In the genomic region with DNA sequence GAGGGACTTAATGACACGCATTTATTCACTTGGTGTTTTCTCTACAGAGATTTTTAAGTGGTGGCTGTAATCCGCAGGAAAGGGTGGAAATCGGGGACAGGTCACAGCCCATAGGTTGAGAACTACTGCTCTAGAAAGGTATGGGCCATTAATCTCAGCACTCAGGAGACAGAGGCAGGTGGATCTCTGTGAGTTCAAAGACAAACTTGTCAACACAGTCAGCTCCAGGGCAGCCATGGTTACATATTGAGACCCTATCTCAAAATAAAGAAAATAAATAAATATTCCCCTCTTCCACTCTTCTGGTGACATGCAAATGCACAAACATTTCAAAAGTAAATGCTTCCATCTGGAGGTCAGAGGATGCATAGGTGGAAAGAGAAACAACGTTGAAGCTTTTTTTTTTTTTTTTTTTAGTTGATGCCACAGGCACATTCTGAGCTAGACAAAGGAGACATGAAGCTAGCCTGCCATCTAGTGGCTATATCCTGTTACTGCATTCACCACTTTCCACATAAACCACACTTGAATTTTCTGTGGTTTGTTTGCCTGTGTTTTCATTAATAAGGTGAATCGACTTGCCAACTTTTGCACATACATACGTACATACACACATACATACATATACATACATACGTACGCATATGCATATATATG, we compare ENCODE assay signal across 7 mouse cellular contexts. TPM values are rescaled to one million over a fixed set of nuclear protein-coding genes. Genes with fewer than 3 reads are reported as not detected.
DNase-seq lines count a peak whose midpoint lies in the region; ATAC-seq and TF ChIP-seq lines count a peak whose summit lies in the region.

No protein-coding gene starts in this region.

- H3K4me1 ChIP-seq in intestine, embryonic 15.5 days (replicated peaks): no peaks in the 10 kb centered on the region
- no peaks in the 10 kb centered on the region for H3K4me1 ChIP-seq in liver, postnatal 0 days (ENCODE audit: insufficient read depth)

- no peak for TF ChIP-seq EP300 in liver, postnatal 0 days (IDR thresholded peaks at IDR 0.05; ENCODE audit: low read depth)

- H3K4me2 ChIP-seq in intestine, embryonic 15.5 days (replicated peaks): no peak overlapping the region
- H3K4me2 ChIP-seq in liver, postnatal 0 days (ENCODE audit: low read depth, low read length): peak overlapping the region; percentile 42

- intact Hi-C loops in left cerebral cortex, adult 2 months (cut with DNase I): loop anchor here (2.0 to 10.0 kb wide), 3 partner anchors 134 to 1552 kb away; partner anchors contain the start of gene Adra2a

- peak; percentile 61; the same call in 1 of the 2 replicates for ATAC-seq in intestine, embryonic 15.5 days
- peak; percentile 76 for ATAC-seq in liver, postnatal 0 days

- H3K9me3 ChIP-seq in intestine, embryonic 15.5 days: no peaks in the 10 kb centered on the region
- no peaks in the 10 kb centered on the region for H3K9me3 ChIP-seq in liver, postnatal 0 days (ENCODE audit: low read length)

- TF ChIP-seq CTCF in left cerebral cortex, adult 2 months (IDR thresholded peaks at IDR 0.05): peak; percentile 87
- TF ChIP-seq CTCF in liver, postnatal 0 days (IDR thresholded peaks at IDR 0.05; ENCODE audit: low read depth): peak; percentile 90

- WGBS in intestine, embryonic 15.5 days: 37% methylated on average over 8 of the region's 8 CpGs
- WGBS in liver, postnatal 0 days (ENCODE audit: insufficient replicate concordance): 37% methylated on average over 8 of the region's 8 CpGs

- H3K27ac ChIP-seq in left cerebral cortex, adult 2 months: no peak overlapping the region
- H3K27ac ChIP-seq in intestine, embryonic 15.5 days: no peak overlapping the region
- no peak overlapping the region for H3K27ac ChIP-seq in liver, postnatal 0 days (ENCODE audit: low read depth)

- H3K4me3 ChIP-seq in left cerebral cortex, adult 2 months: no peak overlapping the region
- H3K4me3 ChIP-seq in intestine, embryonic 15.5 days (replicated peaks): no peak overlapping the region
- H3K4me3 ChIP-seq in liver, postnatal 0 days (ENCODE audit: low read depth, low read length): no peak overlapping the region

- no peak overlapping the region for H3K9ac ChIP-seq in intestine, embryonic 15.5 days
- H3K9ac ChIP-seq in liver, postnatal 0 days (replicated peaks): no peak overlapping the region

- no peaks in the 10 kb centered on the region for H3K27me3 ChIP-seq in intestine, embryonic 15.5 days (replicated peaks)
- H3K27me3 ChIP-seq in liver, postnatal 0 days (ENCODE audit: insufficient read depth, low read length): 0 out of 2 replicates have a peak, but pooled peaks cover 2% of the 10 kb centered on the region

- peak; percentile 45 to 55 for DNase-seq in left cerebral cortex, adult 2 months (ENCODE audit: extremely low spot score in 1 of 2, low spot score in 2 of 2)
- no peak for DNase-seq in left cerebral cortex, adult 8-10 months (ENCODE audit: low spot score in 2 of 2)
- DNase-seq in R1 (ENCODE audit: low read depth, low spot score): peak; percentile 67
- peak; percentile 70 for DNase-seq in embryo, embryonic 11 days
- peak; percentile 43 for DNase-seq in liver, postnatal 0 days
- DNase-seq in retina, adult 2 months (ENCODE audit: low read depth, low spot score): peak; percentile 45

- H3K36me3 ChIP-seq in intestine, embryonic 15.5 days: no peaks in the 10 kb centered on the region
- H3K36me3 ChIP-seq in liver, postnatal 0 days (replicated peaks; ENCODE audit: insufficient read depth, low read length): no peaks in the 10 kb centered on the region

RNA-seq across cellular contexts. Expression of gene Tectb, which starts 26.1 kb away (rescaled TPM):
- total RNA-seq in left cerebral cortex, adult 2 months (2021): not detected
- total RNA-seq in left cerebral cortex, adult 8-10 months (2022): under 1 TPM in 2 of 4 experiments, not detected in 2; 0.21 TPM
- 0.08 and 0.11 TPM in 2 replicates for polyA plus RNA-seq in intestine, embryonic 15.5 days (2015; fragmentation: Nextera tagmentation; extraction: Ambion mirVana)
- 0.09 and 0.19 TPM in 2 replicates for polyA plus RNA-seq in liver, postnatal 0 days (2015; fragmentation: Nextera tagmentation; extraction: Ambion mirVana)

RNA-seq across cellular contexts. Expression of gene Gucy2g, which starts 34.4 kb away (rescaled TPM):
- total RNA-seq in left cerebral cortex, adult 2 months (2021): 1 to 10 TPM; 3.3 to 3.5 TPM
- total RNA-seq in left cerebral cortex, adult 8-10 months (2022): 1 to 10 TPM; 2.4 to 4.3 (median 3.3) TPM
- not detected in 2 replicates for polyA plus RNA-seq in intestine, embryonic 15.5 days (2015; fragmentation: Nextera tagmentation; extraction: Ambion mirVana)
- 0.02 TPM in 1 of 2 replicates, not detected in the other for polyA plus RNA-seq in liver, postnatal 0 days (2015; fragmentation: Nextera tagmentation; extraction: Ambion mirVana)

RNA-seq across cellular contexts. Expression of gene Acsl5, which starts 45.1 kb away (rescaled TPM):
- 10 to 100 TPM; 52.0 to 57.0 TPM for total RNA-seq in left cerebral cortex, adult 2 months (2021)
- total RNA-seq in left cerebral cortex, adult 8-10 months (2022): 10 to 100 TPM; 47.3 to 65.0 (median 57.2) TPM
- 315 and 329 TPM in 2 replicates for polyA plus RNA-seq in intestine, embryonic 15.5 days (2015; fragmentation: Nextera tagmentation; extraction: Ambion mirVana)
- 397 and 414 TPM in 2 replicates for polyA plus RNA-seq in liver, postnatal 0 days (2015; fragmentation: Nextera tagmentation; extraction: Ambion mirVana)

Comparison
In these comparisons a context has a peak if more than half of its experiments do, and no peak if none do; other contexts are left out.
1. DNase-seq: peak in left cerebral cortex, adult 2 months (2 of 2), R1 (single experiment), embryo, embryonic 11 days (single experiment), liver, postnatal 0 days (single experiment) and retina, adult 2 months (single experiment); none in left cerebral cortex, adult 8-10 months (0 of 2).